Mouse (Mus musculus) heart, embryonic 14.5 days (tissue): ENCODE measurements around the gene Olfr161. TPM values are rescaled to one million over a fixed set of nuclear protein-coding genes. Genes with fewer than 3 reads are reported as not detected.
"Not testable (repeated sequence)": the region's sequence is repeated elsewhere in the genome, so short reads cannot be mapped to it uniquely, and the experiment has no call there.

Experiments used
- ATAC-seq: fragments of 200-750 bp; cut with Nextera tagmentation; 2 replicates; pipeline ENCODE4 v1.8.0; 2017; ENCODE audit warnings: low read depth, moderate TSS enrichment; ENCODE audit not compliant: insufficient number of reproducible peaks, insufficient read depth, low FRiP score
- H3K27ac ChIP-seq, 2 experiments: fragments of 200-500 bp in 1 of 2; fragments of 300-500 bp in 1 of 2; sonication (generic) in 1 of 2; replicated peaks in 1 of 2; 2 replicates each; pipeline ENCODE4 v1.5.1; 2012 to 2014; ENCODE audit warnings: low read depth in 2 of 2, low read length in 2 of 2, control low read depth in 1 of 2, mild to moderate bottlenecking in 1 of 2, mixed read lengths in 1 of 2; ENCODE audit not compliant: control insufficient read depth in 1 of 2, insufficient read depth in 1 of 2
- H3K27me3 ChIP-seq: fragments of 300-500 bp; sonication (generic); 2 replicates; pipeline ENCODE4 v1.6.1; 2014; ENCODE audit warnings: mild to moderate bottlenecking, low read length, control low read depth; ENCODE audit not compliant: control insufficient read depth, insufficient read depth
- H3K36me3 ChIP-seq: fragments of 300-500 bp; sonication (generic); 2 replicates; pipeline ENCODE4 v1.6.1; 2014; ENCODE audit warnings: mild to moderate bottlenecking, control low read depth, low read length, mixed read lengths; ENCODE audit not compliant: control insufficient read depth, insufficient read depth
- H3K4me1 ChIP-seq, 2 experiments: fragments of 200-500 bp in 1 of 2; fragments of 300-500 bp in 1 of 2; sonication (generic) in 1 of 2; 2 replicates each; pipeline ENCODE4 v1.6.1; 2012 to 2014; ENCODE audit warnings: low read length in 2 of 2, control low read depth in 1 of 2, mixed read lengths in 1 of 2; ENCODE audit not compliant: control insufficient read depth in 2 of 2, insufficient read depth in 2 of 2
- H3K4me2 ChIP-seq: fragments of 300-500 bp; sonication (generic); 2 replicates; pipeline ENCODE4 v1.6.1; 2014; ENCODE audit warnings: mild to moderate bottlenecking, low read length
- H3K4me3 ChIP-seq, 2 experiments: fragments of 200-500 bp in 1 of 2; fragments of 300-500 bp in 1 of 2; sonication (generic) in 1 of 2; 2 replicates each; pipeline ENCODE4 v1.5.1; 2012 to 2014; ENCODE audit warnings: low read length in 2 of 2, mild to moderate bottlenecking in 2 of 2, control low read depth in 1 of 2, low read depth in 1 of 2, moderate library complexity in 1 of 2; ENCODE audit not compliant: control insufficient read depth in 1 of 2, insufficient read depth in 1 of 2
- H3K9ac ChIP-seq: fragments of 300-500 bp; sonication (generic); 2 replicates; pipeline ENCODE4 v1.6.1; 2014; ENCODE audit warnings: mild to moderate bottlenecking, low read length
- H3K9me3 ChIP-seq: fragments of 300-500 bp; sonication (generic); 2 replicates; pipeline ENCODE4 v1.6.1; 2016; ENCODE audit warnings: low read length, control low read depth; ENCODE audit not compliant: control insufficient read depth
- WGBS: fragments of 180-500 bp; shearing (Covaris S2); extraction: QIAGEN DNeasy Blood & Tissue Kit; methylation state at CpG from one replicate; pipeline ENCODE4 v1.1.7; 2014; 5-methylcytosine and 5-hydroxymethylcytosine counted together
- polyA plus RNA-seq: library from polyadenylated mRNA; unstranded; fragments of >200 nt; fragmentation: Nextera tagmentation; extraction: Ambion mirVana; gene quantifications from 2 replicates; pipeline ENCODE4 v1.2.1, GENCODE M21; 2014

Olfr161 gene
- not detected in 2 replicates for polyA plus RNA-seq

GRCm38 (mm10) chr16:3590691-3591090 is at the start of gene Olfr161:
Gene Olfr161, plus strand, starts transcription at chr16:3591042.
- WGBS, result 61% methylated on average over 1 of the region's 1 CpGs
- no peak for ATAC-seq
- Histone ChIP-seq H3K27ac (no peak within 1 kb of the TSS), H3K27me3 (no peaks in the 10 kb centered on the region), H3K9ac (no peak within 1 kb of the TSS), H3K4me1 (no peaks in the 10 kb centered on the region), H3K9me3 (peaks cover 3% of the 10 kb centered on the region; the same call in 1 of the 2 replicates), H3K4me3 (no peak within 1 kb of the TSS), H3K36me3 (no peaks in the 10 kb centered on the region), H3K4me2 (no peak within 1 kb of the TSS)

- Histone ChIP-seq H3K36me3 (no peaks in the 10 kb centered on the region), H3K9ac (no peak overlapping the region), H3K9me3 (no peaks in the 10 kb centered on the region), H3K4me3 (no peak overlapping the region), H3K27ac (no peak overlapping the region), H3K4me1 (no peaks in the 10 kb centered on the region), H3K4me2 (no peak overlapping the region), H3K27me3 (no peaks in the 10 kb centered on the region)
- no peak for ATAC-seq
These were observed 27.3 kb upstream of the Olfr161 start for GRCm38 (mm10) chr16:3563553-3563952.

- not testable (repeated sequence) for ATAC-seq, H3K9ac ChIP-seq, H3K27me3 ChIP-seq, H3K9me3 ChIP-seq, H3K4me3 ChIP-seq, H3K4me1 ChIP-seq, H3K27ac ChIP-seq, H3K4me2 ChIP-seq, H3K36me3 ChIP-seq
- 55% methylated on average over 1 of the region's 1 CpGs for WGBS
These were observed 13.2 kb upstream of the Olfr161 start for GRCm38 (mm10) chr16:3577658-3578057.

- not testable (repeated sequence) for H3K27me3 ChIP-seq, H3K36me3 ChIP-seq, H3K4me3 ChIP-seq, H3K4me1 ChIP-seq, ATAC-seq, H3K4me2 ChIP-seq, H3K27ac ChIP-seq, H3K9ac ChIP-seq, H3K9me3 ChIP-seq
- WGBS, result 73% methylated on average over 1 of the region's 1 CpGs
These were observed 12.5 kb upstream of the Olfr161 start for GRCm38 (mm10) chr16:3578227-3578848.

GRCm38 (mm10) chr16:3631376-3631775 is 40.5 kb downstream of the Olfr161 start:
- H3K36me3 ChIP-seq, H3K4me3 ChIP-seq, ATAC-seq, H3K27ac ChIP-seq, H3K4me2 ChIP-seq, H3K9me3 ChIP-seq, H3K4me1 ChIP-seq, H3K27me3 ChIP-seq, H3K9ac ChIP-seq: not testable (repeated sequence)
- 73% methylated on average over 5 of the region's 5 CpGs for WGBS

- not testable (repeated sequence) for H3K36me3 ChIP-seq, H3K9me3 ChIP-seq, ATAC-seq, H3K4me1 ChIP-seq, H3K27me3 ChIP-seq
- H3K4me2 ChIP-seq, result peak overlapping the region; percentile 60
- peak overlapping the region; percentile 63 for H3K9ac ChIP-seq
- WGBS, result 32% methylated on average over 27 of the region's 27 CpGs
- H3K27ac ChIP-seq, result peak overlapping the region in 1 of 2 experiments; percentile 20; a peak in 1 of 4 replicates
- peak overlapping the region; percentile 29 to 32 for H3K4me3 ChIP-seq
These were observed 41.9 kb downstream of the Olfr161 start for GRCm38 (mm10) chr16:3632572-3633361.
